Mouse (Mus musculus): ENCODE measurements around the gene Btc. TPM values are rescaled to one million over a fixed set of nuclear protein-coding genes. Genes with fewer than 3 reads are reported as not detected.

Btc gene
- polyA plus RNA-seq (2015; fragmentation: Nextera tagmentation; extraction: Ambion mirVana), result not detected in 2 replicates

- Histone ChIP-seq H3K27ac (replicated peaks) (no peak within 1 kb of the TSS), H3K36me3 (no peaks in the 10 kb centered on the region), H3K4me2 (peak within 1 kb of the TSS; percentile 51), H3K4me3 (peak within 1 kb of the TSS; percentile 23), H3K27me3 (no peaks in the 10 kb centered on the region), H3K9me3 (no peaks in the 10 kb centered on the region), H3K4me1 (replicated peaks) (peaks cover 7% of the 10 kb centered on the region; the same call in 1 of the 2 replicates), H3K9ac (peak within 1 kb of the TSS; percentile 50)
- peak; percentile 71; the same call in 1 of the 2 replicates for ATAC-seq (ENCODE audit: low read depth)
- 15% methylated on average over 19 of the region's 19 CpGs for WGBS
These were observed at the start of gene Btc for GRCm38 (mm10) chr5:91402339-91403211. TSS of gene Btc (minus strand) at chr5:91402994.

- H3K4me1 ChIP-seq (replicated peaks), result 0 out of 2 replicates have a peak, but pooled peaks cover 6% of the 10 kb centered on the region
- H3K27ac ChIP-seq (replicated peaks), result no peak overlapping the region
- no peak overlapping the region for H3K4me2 ChIP-seq
- 34% methylated on average over 3 of the region's 3 CpGs for WGBS
- peak; percentile 47; the same call in 1 of the 2 replicates for ATAC-seq (ENCODE audit: low read depth)
- H3K9me3 ChIP-seq, result no peaks in the 10 kb centered on the region
- H3K27me3 ChIP-seq, result no peaks in the 10 kb centered on the region
- H3K9ac ChIP-seq, result no peak overlapping the region
- H3K36me3 ChIP-seq, result no peaks in the 10 kb centered on the region
- no peak overlapping the region for H3K4me3 ChIP-seq
These were observed 42.3 kb upstream of the Btc start for GRCm38 (mm10) chr5:91444981-91445517.

- Histone ChIP-seq H3K9ac (no peak overlapping the region), H3K36me3 (no peaks in the 10 kb centered on the region), H3K27me3 (no peaks in the 10 kb centered on the region), H3K4me2 (no peak overlapping the region), H3K4me3 (no peak overlapping the region), H3K4me1 (replicated peaks) (no peaks in the 10 kb centered on the region), H3K27ac (replicated peaks) (no peak overlapping the region), H3K9me3 (no peaks in the 10 kb centered on the region)
- 68% methylated on average over 6 of the region's 6 CpGs for WGBS
- ATAC-seq (ENCODE audit: low read depth), result no peak
These were observed 33.8 kb upstream of the Btc start for GRCm38 (mm10) chr5:91436563-91436962.

DNA sequence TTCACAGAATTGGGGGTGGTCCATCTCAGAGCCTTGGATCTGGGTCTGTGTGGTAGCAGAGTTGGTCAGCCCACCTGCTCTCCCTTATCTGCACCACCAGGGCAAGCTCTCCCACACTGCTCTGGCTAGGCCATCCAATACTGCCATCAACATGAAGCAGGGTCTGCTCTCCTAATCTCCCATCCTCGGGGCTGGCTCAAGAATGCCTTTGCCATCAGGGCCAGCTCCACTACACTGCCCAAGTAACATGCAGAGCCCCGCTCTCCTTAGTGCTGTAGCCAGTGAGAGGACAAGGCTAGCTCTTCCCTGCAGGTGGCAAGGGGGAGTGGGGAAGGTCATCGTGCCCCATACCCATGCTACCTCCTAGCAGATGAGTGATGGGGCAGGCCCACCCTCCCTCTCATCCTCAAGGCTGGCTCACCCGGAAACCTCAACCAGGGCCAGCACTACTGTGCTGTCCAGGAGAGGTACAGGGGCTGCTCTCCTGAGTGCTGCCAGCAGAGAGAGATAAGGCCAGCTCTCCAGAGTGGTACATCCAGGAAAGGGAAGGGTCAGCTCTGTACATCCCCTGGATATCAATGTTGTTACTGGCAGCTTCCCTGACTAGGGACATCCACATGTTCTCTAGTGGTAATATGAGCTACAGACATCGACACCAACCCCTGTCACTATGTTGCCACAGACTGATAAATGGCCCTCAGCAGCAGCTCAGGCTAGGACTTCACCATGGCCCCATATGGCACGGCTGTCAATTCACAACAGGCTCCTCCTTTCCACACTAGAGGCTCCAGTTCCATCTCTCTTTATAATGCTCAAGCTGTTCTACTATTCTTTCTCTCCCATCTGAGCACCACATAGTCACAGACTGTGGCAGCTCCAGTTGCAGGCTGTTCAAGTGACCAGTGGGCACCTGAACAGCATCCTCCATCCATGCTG lies 32.2 kb upstream of the Btc start:
- Histone ChIP-seq H3K9me3 (no peaks in the 10 kb centered on the region), H3K9ac (no peak overlapping the region), H3K4me3 (no peak overlapping the region), H3K27me3 (no peaks in the 10 kb centered on the region), H3K27ac (replicated peaks) (no peak overlapping the region), H3K4me1 (replicated peaks) (no peaks in the 10 kb centered on the region), H3K36me3 (no peaks in the 10 kb centered on the region), H3K4me2 (no peak overlapping the region)
- WGBS, result 71% methylated on average over 6 of the region's 6 CpGs
- ATAC-seq (ENCODE audit: low read depth), result no peak

- 28% methylated on average over 8 of the region's 8 CpGs for WGBS
These were observed 25.8 kb upstream of the Btc start for GRCm38 (mm10) chr5:91428547-91428946.

DNA sequence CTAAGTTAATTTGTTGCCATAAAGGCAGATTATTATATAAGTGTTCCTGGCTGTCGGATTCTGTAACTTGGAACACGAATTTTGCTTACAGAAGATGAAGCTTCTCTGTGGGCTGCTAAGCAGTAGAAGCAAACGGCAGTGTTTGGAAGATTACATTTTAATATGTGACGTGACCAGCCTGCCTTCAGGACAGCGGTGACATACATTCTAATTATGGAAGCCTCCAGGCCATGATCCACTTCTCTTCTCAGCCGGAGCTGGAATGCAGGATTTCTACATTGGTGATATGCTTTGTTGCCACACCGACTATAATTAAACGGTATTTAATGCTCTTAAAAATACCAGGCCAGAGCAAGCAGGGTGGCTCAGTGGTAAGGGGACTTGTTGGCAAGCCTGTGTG lies 11.0 kb upstream of the Btc start:
- 83% methylated on average over 8 of the region's 8 CpGs for WGBS
- H3K27me3 ChIP-seq, result no peaks in the 10 kb centered on the region
- H3K9ac ChIP-seq, result no peak overlapping the region
- H3K36me3 ChIP-seq, result no peaks in the 10 kb centered on the region
- ATAC-seq (ENCODE audit: low read depth), result no peak
- no peaks in the 10 kb centered on the region for H3K4me1 ChIP-seq (replicated peaks)
- no peak overlapping the region for H3K4me3 ChIP-seq
- H3K9me3 ChIP-seq, result 0 out of 2 replicates have a peak, but pooled peaks cover 3% of the 10 kb centered on the region
- H3K4me2 ChIP-seq, result no peak overlapping the region
- H3K27ac ChIP-seq (replicated peaks), result no peak overlapping the region

More at GRCm38 (mm10) chr5:91428547-91428946, 25.8 kb upstream of the Btc start:
- no peak overlapping the region for H3K4me2 ChIP-seq
- no peak for ATAC-seq (ENCODE audit: low read depth)
- H3K36me3 ChIP-seq, result no peaks in the 10 kb centered on the region
- no peaks in the 10 kb centered on the region for H3K4me1 ChIP-seq (replicated peaks)
- no peak overlapping the region for H3K27ac ChIP-seq (replicated peaks)
- H3K4me3 ChIP-seq, result no peak overlapping the region
- no peaks in the 10 kb centered on the region for H3K9me3 ChIP-seq
- H3K27me3 ChIP-seq, result no peaks in the 10 kb centered on the region
- H3K9ac ChIP-seq, result no peak overlapping the region

DNA sequence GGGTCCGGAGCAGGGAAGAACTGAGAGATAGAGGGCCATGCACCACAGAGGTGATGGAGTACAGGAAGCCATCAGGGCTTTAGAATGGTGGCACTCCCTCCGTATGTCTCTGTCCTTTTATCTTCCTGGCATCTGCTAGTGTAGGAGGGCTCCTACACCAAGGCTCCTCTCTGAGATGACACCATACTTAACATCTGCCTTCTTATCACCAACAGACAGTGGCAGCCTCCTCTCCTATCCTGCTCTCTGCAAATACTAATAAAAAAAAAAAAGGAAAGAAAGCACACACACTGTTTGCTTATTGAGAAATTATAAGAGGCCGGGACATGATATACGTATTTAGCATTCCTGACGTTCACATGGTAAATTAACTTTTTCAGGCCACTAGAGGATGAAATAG lies 1.5 kb upstream of the Btc start:
- WGBS, result 80% methylated on average over 5 of the region's 5 CpGs
- no peak overlapping the region for H3K4me3 ChIP-seq
- peaks cover 7% of the 10 kb centered on the region; the same call in 1 of the 2 replicates for H3K4me1 ChIP-seq (replicated peaks)
- no peak overlapping the region for H3K9ac ChIP-seq
- no peak for ATAC-seq (ENCODE audit: low read depth)
- no peaks in the 10 kb centered on the region for H3K36me3 ChIP-seq
- no peaks in the 10 kb centered on the region for H3K27me3 ChIP-seq
- H3K9me3 ChIP-seq, result no peaks in the 10 kb centered on the region
- H3K4me2 ChIP-seq, result no peak overlapping the region
- H3K27ac ChIP-seq (replicated peaks), result no peak overlapping the region

GRCm38 (mm10) chr5:91403281-91403680 lies 487 bp upstream of the Btc start:
- Histone ChIP-seq H3K4me2 (no peak overlapping the region), H3K9ac (no peak overlapping the region), H3K36me3 (no peaks in the 10 kb centered on the region), H3K4me3 (no peak overlapping the region), H3K27me3 (no peaks in the 10 kb centered on the region), H3K27ac (replicated peaks) (no peak overlapping the region), H3K4me1 (replicated peaks) (peaks cover 7% of the 10 kb centered on the region; the same call in 1 of the 2 replicates), H3K9me3 (no peaks in the 10 kb centered on the region)
- 85% methylated on average over 4 of the region's 4 CpGs for WGBS
- no peak for ATAC-seq (ENCODE audit: low read depth)

GRCm38 (mm10) chr5:91400493-91401096 lies 2.2 kb downstream of the Btc start:
- Histone ChIP-seq H3K36me3 (no peaks in the 10 kb centered on the region), H3K27me3 (no peaks in the 10 kb centered on the region), H3K9me3 (no peaks in the 10 kb centered on the region), H3K9ac (no peak overlapping the region), H3K4me2 (no peak overlapping the region), H3K27ac (replicated peaks) (no peak overlapping the region), H3K4me1 (replicated peaks) (peaks cover 7% of the 10 kb centered on the region; the same call in 1 of the 2 replicates), H3K4me3 (no peak overlapping the region)
- no peak for ATAC-seq (ENCODE audit: low read depth)
- 35% methylated on average over 2 of the region's 2 CpGs for WGBS

GRCm38 (mm10) chr5:91375467-91375866 lies 27.3 kb downstream of the Btc start:
- no peak overlapping the region for H3K9ac ChIP-seq
- H3K4me2 ChIP-seq, result no peak overlapping the region
- WGBS, result 71% methylated on average over 2 of the region's 2 CpGs
- ATAC-seq (ENCODE audit: low read depth), result no peak
- no peaks in the 10 kb centered on the region for H3K9me3 ChIP-seq
- H3K27ac ChIP-seq (replicated peaks), result no peak overlapping the region
- H3K27me3 ChIP-seq, result no peaks in the 10 kb centered on the region
- no peaks in the 10 kb centered on the region for H3K4me1 ChIP-seq (replicated peaks)
- H3K4me3 ChIP-seq, result no peak overlapping the region
- no peaks in the 10 kb centered on the region for H3K36me3 ChIP-seq

DNA sequence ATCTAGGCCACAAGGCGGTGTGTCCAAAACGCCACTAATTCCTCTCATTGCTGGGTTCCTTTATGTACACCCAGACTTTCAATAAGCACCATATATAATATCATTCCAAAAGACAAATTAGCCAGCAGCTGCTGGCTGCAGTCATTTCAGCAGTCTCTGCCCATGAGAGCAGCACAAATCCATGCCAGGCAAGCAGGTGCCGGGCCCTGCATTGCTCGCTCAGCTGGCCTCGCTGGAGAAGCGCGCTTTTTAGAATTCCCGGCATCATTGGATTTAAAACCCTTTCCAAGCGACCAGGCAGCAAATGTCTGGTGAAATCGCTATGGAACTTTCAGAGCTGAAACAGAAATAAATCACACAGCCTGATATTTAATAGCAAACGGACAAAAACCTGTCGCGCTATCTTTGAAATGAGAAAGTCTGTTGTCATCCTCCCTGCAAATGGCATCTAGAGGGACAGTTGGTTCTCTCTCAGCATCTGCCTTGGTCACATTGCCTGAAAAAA lies 34.7 kb downstream of the Btc start:
- Histone ChIP-seq H3K27me3 (no peaks in the 10 kb centered on the region), H3K36me3 (no peaks in the 10 kb centered on the region), H3K9me3 (no peaks in the 10 kb centered on the region), H3K27ac (replicated peaks) (no peak overlapping the region), H3K4me3 (no peak overlapping the region), H3K4me1 (replicated peaks) (no peaks in the 10 kb centered on the region), H3K4me2 (no peak overlapping the region), H3K9ac (no peak overlapping the region)
- no peak for ATAC-seq (ENCODE audit: low read depth)
- WGBS, result 81% methylated on average over 13 of the region's 13 CpGs

Measured in neural tube, embryonic 13.5 days (tissue).